Mouse (Mus musculus): ENCODE measurements at regions not wholly inside any gene's neighbourhood (a gene's known extent, or its start where the extent isn't known, plus 50 kb on each side); places are given as distances from the start of the nearest gene placed in this dataset.
"Not testable (repeated sequence)": the region's sequence is repeated elsewhere in the genome, so short reads cannot be mapped to it uniquely, and the experiment has no call there.

GRCm38 (mm10) chr17:13584394-13584793, 175.9 kb upstream of the Afdn start:
- Histone ChIP-seq H3K4me2 (no peak overlapping the region), H3K4me1 (replicated peaks; ENCODE audit: control insufficient read depth, insufficient read depth, low read length) (no peaks in the 10 kb centered on the region), H3K9me3 (ENCODE audit: control insufficient read depth, low read length) (peaks cover 10% of the 10 kb centered on the region), H3K4me3 (ENCODE audit: low read depth, low read length) (no peak overlapping the region), H3K27me3 (replicated peaks; ENCODE audit: control insufficient read depth, insufficient read depth, low read length) (no peaks in the 10 kb centered on the region), H3K9ac (ENCODE audit: low read depth, low read length) (no peak overlapping the region), H3K36me3 (ENCODE audit: control insufficient read depth, insufficient read depth, low read length) (no peaks in the 10 kb centered on the region), H3K27ac (ENCODE audit: low read depth, low read length) (no peak overlapping the region)
- ATAC-seq (replicated peaks; ENCODE audit: low FRiP score) (no peak), DNase-seq (ENCODE audit: low spot score) (no peak)
- 77% methylated on average over 4 of the region's 4 CpGs for WGBS

- DNase-seq (ENCODE audit: low spot score); ATAC-seq (replicated peaks; ENCODE audit: low FRiP score); H3K4me3 ChIP-seq (ENCODE audit: low read depth, low read length); H3K36me3 ChIP-seq (ENCODE audit: control insufficient read depth, insufficient read depth, low read length); H3K9ac ChIP-seq (ENCODE audit: low read depth, low read length); H3K4me1 ChIP-seq (replicated peaks; ENCODE audit: control insufficient read depth, insufficient read depth, low read length); H3K4me2 ChIP-seq; H3K27me3 ChIP-seq (replicated peaks; ENCODE audit: control insufficient read depth, insufficient read depth, low read length); H3K27ac ChIP-seq (ENCODE audit: low read depth, low read length): not testable (repeated sequence)
- H3K9me3 ChIP-seq (ENCODE audit: control insufficient read depth, low read length), result peaks cover 10% of the 10 kb centered on the region
- 66% methylated on average over 1 of the region's 1 CpGs for WGBS
Measured at GRCm38 (mm10) chr17:13590240-13590837, 170.0 kb upstream of the Afdn start.

Measured in liver, embryonic 11.5 days (tissue).